Mouse (Mus musculus) left cerebral cortex, adult 8-10 months (tissue): ENCODE measurements around the gene Cga. TPM values are rescaled to one million over a fixed set of nuclear protein-coding genes. Genes with fewer than 3 reads are reported as not detected.

Experiments used
- total RNA-seq, 4 experiments: library from RNA; stranded (reverse); gene quantifications; 2 replicates each; pipeline ENCODE4 v1.2.4; 2022

Gene Cga
- total RNA-seq, 4 experiments from 2014 or later: 0.57 TPM; not detected in 3

Other genes starting within 250 kb of the Cga start
- gene Slc35a1, start 206.3 kb upstream of the Cga start, total RNA-seq: 10 to 100 TPM; 20.6 to 23.8 (median 21.5) TPM
- gene Cfap206, start 163.6 kb upstream of the Cga start, total RNA-seq: 1 to 10 TPM; 1.4 to 2.6 (median 1.7) TPM
- under 1 TPM in 3 of 4 experiments, not detected in 1; 0.25 to 0.38 (median 0.28) TPM for gene Gm136, start 137.5 kb upstream of the Cga start, total RNA-seq
- gene Smim8, start 115.4 kb upstream of the Cga start, total RNA-seq: 10 to 100 TPM; 16.6 to 23.7 (median 21.4) TPM
- gene Zfp292, start 10.8 kb upstream of the Cga start, total RNA-seq: 10 to 100 TPM; 26.2 to 32.3 (median 29.4) TPM